Mouse (Mus musculus) bone marrow, adult 2 months (tissue): Measurements from ENCODE around the gene Tfcp2.

Experiments used
- CTCF ChIP-seq: fragments of 200-500 bp; IDR thresholded peaks from 2 replicates; pipeline ENCODE4 v1.5.1; 2011; ENCODE audit warnings: low read length, control low read depth; ENCODE audit not compliant: control insufficient read depth, insufficient read depth
- POLR2A ChIP-seq: fragments of 200-500 bp; IDR thresholded peaks from 2 replicates; pipeline ENCODE4 v1.6.1; 2011; ENCODE audit warnings: low read depth, mild to moderate bottlenecking, control low read depth, low read length, borderline replicate concordance; ENCODE audit not compliant: control insufficient read depth

DNA sequence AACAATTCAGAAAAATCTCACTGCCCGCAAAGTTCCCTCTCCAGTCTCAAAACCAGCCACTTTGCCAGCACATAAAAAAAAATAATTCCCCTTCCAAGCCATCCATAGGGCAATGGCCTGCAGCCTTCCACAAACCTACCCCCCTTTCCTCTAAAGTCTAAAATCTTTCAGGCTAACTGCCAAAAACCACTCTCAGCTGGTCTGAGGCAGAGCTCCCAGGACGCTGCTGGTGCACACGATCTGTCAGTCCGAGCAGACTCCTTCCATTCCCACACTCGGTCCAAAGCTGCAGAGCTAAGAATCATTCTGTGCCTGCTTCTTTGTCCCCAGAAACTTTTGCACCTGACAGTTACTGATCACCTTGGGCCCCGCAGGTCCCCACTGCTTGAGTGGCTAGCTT lies 22.1 kb upstream of the Tfcp2 start:
- TF ChIP-seq POLR2A (no peak), CTCF (no peak)
